Mouse (Mus musculus): ENCODE results near the gene Camk2n1.
"Not testable (repeated sequence)": the region's sequence is repeated elsewhere in the genome, so short reads cannot be mapped to it uniquely, and the experiment has no call there.

The Camk2n1 gene

DNA sequence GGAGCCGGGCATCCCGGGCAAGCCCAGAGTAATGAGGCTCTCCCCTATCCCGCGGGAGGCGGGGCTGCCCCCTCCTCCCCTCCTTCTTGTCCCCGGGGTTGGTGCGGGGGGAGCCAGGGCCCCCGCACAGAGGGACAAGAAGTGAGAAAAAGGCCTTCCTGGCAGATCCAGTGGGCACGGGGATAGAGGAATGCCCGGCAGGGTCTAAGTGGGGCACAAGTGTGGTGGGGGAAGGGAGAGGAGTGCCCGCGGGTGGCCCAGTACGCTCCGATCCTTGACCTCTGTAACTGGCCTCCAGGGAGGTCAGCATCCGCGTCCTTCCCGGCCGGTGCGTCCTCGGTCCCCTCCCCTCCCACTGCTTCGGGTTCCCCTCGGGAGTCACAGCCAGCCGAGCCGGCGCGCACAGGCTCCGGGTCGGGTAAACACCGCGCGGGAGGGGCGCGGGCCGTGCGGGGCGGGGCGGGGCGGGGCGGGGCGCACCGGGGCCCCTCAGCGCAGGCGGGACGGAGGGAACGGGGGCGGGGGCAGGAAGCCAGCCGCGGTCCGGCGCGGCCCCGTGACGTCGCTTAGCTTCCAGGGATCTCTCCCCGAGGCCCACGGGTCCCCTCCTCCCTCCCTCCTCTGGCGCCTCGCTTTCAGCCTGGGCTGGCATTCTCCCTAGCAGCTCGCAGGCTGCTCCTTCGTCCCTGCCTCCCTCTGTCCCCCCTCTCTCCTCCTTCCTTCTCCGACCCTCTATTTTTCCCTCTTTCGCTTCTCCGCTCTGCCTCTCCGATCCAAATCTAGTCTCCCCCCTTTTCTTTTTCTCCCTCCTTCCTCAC, at the start of gene Camk2n1:
Gene Camk2n1 (plus strand): TSS at position 562 of the 818 bp plus-strand sequence.
- peak; percentile 86 for DNase-seq

DNA sequence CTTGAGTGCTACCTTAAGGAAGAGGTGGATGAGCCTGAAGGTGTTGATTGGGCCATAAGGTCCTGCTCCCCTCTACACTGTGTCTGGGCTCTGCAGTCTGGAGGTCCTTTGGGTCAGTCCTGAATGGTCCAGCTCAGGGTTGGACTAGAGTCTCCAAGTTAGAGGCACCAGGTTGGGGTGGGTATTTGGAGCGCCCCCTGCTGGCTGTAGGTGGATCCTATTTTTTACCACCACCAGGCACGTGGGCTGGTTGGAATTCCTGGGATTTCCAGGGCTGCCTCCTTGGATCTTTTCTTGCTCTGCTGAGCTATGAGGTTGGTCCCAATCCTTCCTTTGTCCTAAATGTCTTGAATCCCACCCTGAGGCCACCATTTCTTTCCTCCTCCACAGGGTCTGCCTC, 49.3 kb upstream of the Camk2n1 start:
- DNase-seq, result no peak

DNA sequence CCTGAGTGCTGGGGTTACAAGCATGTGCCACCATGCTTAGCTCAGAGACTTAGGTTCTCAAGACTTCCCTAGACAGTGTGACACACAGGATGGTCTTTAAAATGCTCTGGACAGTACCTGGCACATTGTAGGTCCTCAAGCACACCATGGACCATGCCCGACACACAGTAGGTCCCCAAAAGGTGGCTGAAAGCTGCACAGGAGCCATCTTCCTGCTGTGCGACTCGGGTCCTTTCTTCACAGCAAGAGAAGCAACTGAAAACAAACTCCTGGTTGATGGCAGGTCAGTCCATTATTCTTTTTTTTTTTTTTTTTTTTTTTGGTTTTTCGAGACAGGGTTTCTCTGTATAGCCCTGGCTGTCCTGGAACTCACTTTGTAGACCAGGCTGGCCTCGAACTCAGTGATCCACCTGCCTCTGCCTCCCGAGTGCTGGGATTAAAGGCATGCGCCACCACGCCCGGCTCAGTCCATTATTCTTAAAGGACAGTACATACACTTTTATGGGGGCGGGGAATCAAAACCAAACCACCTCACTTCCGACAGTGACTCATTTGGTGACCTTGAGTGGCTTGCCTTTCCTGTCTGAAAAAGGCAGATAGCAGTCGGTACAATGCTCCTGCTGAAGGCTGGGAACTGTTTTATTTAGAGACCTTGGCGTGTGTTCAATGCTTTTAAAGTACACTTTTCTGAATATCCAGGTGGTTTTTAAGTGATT, 46.5 kb upstream of the Camk2n1 start:
- no peak for DNase-seq

DNA sequence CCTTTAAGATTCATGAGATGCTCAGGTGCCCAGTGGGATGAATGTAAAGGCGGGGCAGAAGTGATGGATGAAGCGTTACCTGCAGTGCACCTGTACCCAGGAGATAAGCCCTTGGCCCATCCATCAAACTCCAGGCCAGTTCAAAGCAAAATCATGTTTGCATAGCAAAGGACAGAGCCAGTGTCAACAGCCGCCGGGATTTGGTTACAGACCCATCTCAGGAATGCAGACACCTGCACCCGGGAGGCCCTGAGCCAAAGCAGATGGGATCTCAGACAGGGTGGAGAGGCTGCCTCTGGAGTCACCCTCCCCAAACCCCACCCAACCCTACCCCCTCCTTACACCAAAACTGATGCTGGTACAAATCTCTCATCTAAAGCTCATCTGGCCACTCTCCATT, 43.1 kb upstream of the Camk2n1 start:
- no peak for DNase-seq

DNA sequence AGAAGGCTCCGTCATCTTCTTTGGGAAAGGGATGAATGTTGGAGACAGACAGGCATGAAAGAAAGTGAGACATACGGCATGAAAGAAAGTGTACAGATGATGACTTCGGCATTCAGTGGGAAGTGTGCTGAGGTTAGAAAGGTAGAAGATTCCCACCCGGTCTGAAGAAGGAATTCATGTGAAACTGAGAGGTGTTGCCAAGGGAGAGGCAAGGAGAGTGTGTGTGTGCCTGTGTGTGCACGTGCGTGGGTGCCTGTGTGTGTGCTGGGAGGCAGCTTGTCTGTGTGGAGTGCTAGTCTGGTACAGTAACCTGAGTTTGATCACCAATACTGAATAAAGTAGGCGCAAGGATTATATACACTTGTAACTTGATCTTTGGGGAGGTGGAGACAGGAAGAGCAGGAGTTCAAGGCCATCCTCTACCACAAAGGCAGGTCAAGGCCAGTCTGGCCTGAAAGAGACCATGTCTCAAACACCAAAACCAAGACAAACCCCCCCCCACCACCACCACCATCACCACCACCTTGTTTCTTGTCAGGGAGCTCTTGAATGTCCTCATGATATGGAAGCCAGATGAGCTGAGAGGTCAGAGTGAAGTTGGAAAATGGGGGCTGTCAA, 42.5 kb upstream of the Camk2n1 start:
- no peak for DNase-seq

DNA sequence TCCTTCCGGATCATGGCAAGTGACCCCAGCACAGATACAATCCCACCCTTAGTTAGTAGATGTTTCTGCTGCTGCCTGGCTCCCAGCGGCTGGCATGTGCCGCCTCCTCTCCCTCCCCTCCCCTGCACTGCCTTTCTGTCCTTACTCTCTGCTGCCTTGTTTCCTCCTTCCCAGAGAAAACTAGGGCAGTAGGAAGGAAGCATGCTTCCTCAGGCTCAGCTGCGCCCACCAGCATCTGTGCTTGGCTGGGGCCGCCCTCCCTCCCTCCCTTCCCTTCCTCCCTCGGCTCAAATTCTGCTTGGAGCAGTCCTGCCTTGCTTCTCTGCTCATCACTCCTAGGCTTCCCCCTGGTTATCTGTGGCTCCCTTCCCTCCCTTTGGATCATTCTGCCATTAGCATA, 39.4 kb upstream of the Camk2n1 start:
- peak; percentile 66 for DNase-seq

DNA sequence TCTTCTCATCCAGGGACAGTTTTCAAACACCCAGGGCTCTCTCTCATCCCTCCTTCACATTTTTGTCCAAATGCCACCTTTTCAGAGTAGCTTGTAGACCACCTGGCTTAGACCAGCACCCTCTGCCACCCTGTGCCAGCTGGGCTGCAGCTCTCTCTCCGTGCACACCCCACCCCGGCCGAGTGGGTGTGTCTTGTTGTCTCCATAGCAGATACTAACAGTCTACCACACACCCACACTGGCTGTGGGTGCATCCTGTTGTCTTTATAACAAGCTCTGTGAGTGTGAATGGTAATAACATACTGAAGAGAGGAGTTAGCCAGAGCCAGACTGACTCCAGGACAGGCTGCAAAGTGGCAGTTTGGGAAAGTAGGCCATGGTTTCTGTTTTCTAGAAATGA, 38.1 kb upstream of the Camk2n1 start:
- DNase-seq, result peak; percentile 81

DNA sequence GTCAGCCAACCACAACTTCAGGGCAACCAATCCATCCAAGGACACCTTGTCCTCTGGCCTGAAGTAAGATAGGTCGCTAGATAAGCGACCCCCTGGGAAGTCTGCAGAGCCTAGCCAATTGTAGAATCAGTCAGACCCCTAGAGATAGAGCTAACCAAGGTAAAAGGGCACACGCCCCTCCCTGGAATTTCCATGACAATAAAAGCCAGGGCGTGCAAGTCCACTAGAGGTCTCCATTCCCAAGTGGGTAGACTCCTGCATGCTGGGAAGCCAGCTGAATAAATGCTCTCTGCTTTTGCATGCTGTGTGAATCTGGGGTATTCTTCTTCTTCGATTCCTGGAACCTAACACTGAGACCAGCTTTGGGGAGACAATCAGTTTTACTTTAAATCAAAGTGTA, 37.7 kb upstream of the Camk2n1 start:
- DNase-seq, result no peak

DNA sequence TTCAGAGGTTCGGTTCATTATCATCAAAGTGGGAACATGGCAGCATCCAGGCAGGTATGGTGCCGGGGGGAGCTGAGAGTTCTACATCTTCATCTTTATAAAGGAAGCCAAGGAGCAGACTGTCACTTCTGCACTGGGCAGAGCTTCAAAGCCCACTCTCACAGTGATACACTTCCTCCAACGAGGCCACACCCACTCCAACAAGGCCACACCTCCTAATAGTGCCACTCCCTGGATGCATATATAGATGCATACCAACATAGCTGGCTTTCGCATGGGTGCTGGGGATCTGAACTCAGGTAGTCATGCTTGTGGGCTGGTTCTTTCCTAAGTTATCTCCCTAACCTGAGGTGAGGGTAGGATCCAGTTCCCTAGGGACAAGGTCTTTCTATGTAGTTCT, 36.2 kb upstream of the Camk2n1 start:
- no peak for DNase-seq

DNA sequence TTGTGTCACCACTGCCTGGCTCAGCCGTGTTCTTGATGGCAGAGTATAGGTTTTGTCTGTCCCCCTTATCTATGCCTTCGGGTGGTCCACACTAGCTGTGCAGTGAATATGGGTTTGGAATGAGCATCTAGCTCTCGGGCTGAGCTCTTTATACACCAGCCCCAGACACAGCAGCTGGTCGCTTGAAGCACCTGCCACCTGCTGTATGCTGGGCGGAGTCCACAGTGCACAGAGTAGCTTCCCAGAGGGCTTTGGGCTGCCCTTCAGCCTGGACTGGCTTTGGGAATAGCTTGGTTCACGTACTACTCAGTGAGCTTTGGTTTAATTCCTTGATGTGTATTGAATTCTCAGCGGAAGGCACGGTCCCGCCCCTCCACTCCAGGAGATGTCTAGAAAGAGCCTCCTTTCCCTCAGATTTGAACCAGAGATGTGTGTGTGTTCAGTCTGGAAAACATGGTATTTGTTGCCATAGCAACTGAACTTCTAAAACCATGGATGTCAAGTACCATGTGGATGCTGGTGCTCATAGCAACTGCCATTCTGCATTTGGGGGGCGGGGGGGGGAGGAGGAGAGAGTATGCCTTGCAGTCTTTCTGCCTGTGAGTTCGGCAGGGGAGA, 35.7 kb upstream of the Camk2n1 start:
- no peak for DNase-seq

DNA sequence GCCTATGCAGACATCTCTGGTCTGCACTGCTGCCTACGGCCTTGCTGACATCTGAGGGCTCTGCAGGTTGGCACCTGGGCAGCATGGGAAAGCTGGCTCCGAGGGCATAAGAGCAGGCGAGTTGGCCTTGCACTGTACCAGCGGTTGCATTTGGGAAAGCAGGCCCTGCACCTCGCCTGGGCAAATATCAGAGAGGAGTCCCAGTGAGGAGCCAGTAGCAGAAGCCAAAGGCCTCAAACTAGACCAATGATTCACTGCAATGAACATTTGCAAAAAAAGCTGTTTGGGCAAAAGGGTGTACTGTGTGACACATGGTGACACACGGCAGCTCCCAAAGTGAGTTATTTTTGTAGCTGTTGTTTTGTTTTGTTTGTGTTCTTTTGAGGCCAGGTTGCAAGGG, 29.1 kb upstream of the Camk2n1 start:
- DNase-seq, result no peak

DNA sequence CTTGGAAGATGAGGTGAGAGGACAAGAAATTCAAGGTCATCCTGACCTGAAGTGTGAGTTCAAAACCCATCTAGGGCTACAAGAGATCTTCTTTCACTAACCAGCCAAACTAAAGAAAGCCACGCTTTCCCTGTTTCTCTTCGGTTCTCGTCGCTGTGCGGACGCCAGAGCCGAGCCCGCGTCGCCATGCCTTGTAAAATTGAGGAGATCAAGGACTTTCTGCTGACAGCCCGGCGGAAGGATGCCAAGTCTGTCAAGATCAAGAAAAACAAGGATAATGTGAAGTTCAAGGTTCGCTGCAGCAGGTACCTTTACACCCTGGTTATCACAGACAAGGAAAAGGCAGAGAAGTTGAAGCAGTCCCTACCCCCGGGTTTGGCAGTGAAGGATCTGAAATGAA, 28.5 kb upstream of the Camk2n1 start:
- not testable (repeated sequence) for DNase-seq

DNA sequence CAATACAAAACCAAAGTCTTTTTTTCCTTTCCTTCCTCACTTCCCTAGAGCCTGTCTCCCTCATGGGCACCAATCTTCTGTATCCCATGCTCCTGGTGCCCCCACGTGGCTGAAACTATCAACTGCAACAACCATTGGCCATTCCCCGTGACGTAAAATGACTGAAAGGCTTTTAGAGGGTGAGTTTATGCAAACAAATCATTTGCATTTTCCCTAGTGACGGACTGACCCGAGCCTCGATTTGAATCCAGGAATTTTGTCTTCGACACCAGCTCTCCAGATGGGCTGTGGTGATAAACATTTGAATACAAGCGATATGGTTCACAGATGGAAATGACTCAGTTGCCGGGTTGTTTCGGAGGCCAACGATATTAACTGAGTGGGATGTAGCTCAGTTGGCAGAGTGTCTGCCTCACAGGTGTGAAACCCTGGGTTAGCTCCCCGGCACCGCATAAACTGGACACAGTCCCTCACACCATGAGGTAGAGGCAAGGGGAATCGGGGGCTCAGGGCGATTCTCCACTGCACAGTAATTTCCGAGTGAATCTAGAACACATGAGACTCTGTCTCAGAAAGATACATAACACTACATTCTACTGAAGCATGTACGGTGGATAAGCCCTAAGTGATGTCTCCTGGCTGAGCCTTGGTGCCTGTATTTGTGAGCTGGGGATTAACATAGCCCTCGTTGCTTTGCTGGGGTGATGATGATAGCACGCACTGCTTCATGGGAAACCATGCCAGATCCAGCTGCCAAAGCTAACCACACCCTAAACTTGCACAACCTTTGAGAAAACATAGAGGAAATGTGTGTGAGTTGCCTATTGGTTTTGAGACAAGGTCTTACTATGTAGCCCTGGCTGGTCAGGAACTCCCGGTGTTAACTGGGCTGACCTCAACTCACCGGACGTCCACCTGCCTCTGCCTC, 27.1 kb upstream of the Camk2n1 start:
- DNase-seq, result peak; percentile 87

DNA sequence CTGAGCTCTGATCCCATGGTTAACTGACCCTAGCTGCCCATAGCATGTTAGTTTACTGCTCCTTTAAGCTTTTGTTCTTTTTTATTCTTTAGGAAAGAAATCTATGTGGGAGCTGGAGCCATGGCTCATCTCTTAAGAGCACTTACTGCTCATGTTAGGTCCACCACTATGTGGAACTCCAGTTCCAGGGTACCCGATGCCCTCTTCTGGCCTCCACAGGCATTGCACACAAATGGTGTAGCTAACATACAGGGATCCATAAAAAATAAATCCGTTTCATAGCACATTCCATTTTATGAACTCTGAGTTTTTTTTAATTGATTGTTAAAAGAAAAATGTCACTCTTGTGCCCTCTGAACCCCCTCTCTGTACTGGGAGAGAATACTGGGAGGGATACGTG, 24.3 kb upstream of the Camk2n1 start:
- no peak for DNase-seq

DNA sequence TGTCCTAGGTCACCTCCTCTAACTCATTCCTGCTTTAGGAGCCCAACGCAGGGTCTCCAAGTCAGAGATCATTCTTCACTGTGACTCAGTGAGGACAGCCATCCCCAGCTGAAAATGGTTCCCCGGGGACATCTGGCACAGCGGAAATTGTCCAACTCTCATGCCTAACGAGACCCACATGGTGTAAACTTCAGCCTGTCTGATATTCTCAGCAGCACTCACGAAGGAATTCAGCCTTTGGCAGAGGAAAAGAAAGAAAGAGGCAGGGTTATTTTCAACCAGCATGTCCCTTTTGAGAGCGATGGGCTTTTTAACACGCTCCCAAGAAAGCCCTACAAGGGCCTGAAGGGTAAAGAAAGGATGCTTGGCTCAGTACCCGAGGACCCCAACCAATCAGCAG, 22.8 kb upstream of the Camk2n1 start:
- DNase-seq, result no peak

DNA sequence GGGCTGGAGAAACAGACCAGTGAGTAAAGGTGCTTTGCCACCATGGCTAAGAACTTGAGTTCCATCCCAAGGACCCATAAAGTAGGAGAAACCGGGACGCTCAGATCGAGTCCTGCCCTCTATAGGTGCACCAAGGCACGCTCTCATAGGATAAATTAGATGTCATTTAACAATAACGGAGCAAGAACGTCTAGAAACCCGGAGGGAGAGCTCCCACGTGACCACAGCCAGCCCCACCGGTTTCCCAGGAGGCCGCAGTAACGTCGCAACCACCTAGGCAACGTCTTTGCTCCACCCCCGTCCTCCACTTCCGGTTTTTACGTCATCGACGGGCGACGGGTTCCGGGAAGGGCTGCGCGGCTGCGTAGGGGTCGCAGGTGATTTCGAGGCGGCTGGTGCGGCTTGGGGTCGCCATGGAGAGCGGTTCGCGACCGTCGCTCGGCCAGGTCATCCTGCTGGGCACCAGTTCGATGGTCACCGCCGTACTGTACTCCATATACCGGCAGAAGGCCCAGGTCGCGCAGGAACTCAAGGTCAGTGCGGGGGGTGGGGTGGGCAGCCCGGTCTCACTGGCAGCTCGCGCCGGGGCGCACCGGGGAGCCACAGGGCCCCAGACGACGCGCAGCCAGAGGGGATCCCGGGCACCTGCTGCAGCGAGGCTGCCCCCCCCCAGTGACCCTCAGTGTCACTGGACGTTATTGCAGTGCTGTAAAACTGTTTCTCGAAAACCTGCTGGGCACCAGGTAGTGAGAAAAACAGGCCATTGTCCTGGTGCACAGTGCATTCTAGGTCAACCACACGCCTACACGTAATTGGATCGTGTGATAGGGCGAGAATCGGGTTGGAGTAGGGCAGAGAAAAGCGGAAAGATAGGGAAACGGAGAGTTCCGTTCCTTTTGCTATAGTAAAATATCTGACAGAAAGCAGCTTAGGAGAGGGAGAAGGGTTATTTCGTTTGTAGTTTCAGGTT, 19.5 kb upstream of the Camk2n1 start, which contains the start of gene Mul1:
Gene Mul1 (plus strand): TSS at position 325 of the 970 bp plus-strand sequence.
- DNase-seq, result peak; percentile 96

DNA sequence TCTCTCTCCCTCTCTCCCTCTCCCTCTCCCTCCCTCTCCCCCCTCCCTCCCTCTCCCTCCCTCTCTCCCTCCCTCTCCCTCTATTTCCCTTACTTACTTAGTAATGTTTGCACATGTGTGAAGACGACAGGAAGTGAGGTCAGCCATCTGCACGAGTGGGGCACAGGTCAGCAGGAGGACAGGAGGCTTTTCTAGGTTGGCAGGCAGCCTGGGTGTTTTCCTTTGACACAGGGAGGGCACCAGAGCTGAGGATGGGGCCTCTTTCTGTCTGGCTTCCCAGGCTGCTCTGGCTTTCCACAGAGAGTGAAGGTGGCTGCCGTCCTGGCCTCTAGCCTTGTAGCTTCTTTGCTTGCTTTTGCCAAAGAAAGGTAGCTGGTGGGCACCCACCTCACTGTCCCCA, 14.1 kb upstream of the Camk2n1 start:
- no peak for DNase-seq

DNA sequence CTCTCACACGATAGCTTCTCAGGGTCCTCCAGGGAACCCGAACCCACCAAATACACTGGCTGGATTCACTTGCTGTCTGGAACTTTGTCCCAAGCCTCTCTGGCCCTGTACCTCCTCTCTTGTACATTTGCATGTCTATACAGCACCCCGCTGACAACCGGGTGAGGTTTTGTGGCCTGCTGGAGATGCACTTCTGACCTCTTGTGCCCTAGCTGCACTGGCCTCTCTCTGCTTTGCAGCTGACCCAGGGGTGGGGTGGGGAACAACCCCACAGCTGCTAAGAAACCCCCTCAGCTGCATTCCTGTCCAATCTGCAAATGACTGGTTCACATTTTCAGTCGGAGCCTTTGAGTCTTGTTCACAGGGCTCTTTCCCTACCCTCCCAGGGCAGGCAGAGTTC, 9.2 kb upstream of the Camk2n1 start:
- DNase-seq, result no peak

DNA sequence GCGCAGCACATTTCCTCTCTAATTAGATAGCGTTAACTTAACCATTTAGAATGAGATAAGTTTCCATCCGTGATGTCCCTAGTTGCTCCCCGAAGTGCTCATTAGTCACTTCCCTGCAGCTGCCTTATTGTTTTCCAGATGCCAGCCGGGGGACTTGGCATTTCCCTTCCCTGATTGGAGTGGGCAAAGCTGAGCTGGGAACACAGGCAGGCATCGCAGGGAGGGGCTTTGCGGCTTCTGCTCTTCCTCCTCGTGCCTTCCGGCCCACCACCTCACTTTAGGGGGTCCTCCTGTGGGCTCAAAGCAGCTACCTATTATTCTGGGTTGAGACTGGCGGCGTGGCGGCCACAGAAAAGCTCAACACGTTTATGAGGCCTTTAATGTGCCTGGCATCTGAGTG, 7.1 kb upstream of the Camk2n1 start:
- DNase-seq, result no peak

DNA sequence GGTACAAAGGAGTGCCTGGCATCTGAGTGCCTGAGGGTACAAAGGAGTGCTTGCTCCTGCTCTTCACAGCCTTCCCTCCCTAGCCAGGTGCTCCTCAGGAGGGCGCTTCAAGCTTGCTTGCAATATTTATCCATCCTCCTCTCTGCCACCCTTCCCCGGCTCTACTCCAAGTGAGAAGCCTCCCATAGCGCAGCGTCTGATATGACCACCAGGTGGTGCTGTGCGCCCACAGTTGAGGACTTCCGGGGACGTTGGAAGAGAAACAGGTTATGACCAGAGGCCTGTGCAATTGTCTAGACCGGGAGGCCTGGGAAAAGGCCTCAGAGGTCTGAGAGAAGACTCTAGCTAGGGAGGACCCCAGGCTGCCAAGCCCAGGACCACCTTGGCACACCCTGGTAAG, 6.7 kb upstream of the Camk2n1 start:
- peak; percentile 91 for DNase-seq
